Mouse (Mus musculus) thymus, adult 2 months (tissue): ENCODE measurements around the gene Vps50.

Source experiments
- CTCF ChIP-seq: fragments of 200-500 bp; IDR thresholded peaks from 2 replicates; pipeline ENCODE4 v1.5.1; 2012; ENCODE audit warnings: mild to moderate bottlenecking, control low read depth, low read length, moderate library complexity, borderline replicate concordance; ENCODE audit not compliant: control insufficient read depth, poor library complexity, insufficient read depth; ENCODE audit errors: extremely low read depth
- POLR2A ChIP-seq: fragments of 200-500 bp; IDR thresholded peaks from 2 replicates; pipeline ENCODE4 v1.6.1; 2012; ENCODE audit warnings: mild to moderate bottlenecking, low read length, control low read depth, moderate library complexity; ENCODE audit not compliant: control insufficient read depth, poor library complexity, insufficient read depth; ENCODE audit errors: extremely low read depth

GRCm38 (mm10) chr6:3536048-3536447, 37.9 kb downstream of the Vps50 start:
- TF ChIP-seq POLR2A (no peak), CTCF (no peak)
